Mouse (Mus musculus): ENCODE measurements around the gene Csf2. TPM values are rescaled to one million over a fixed set of nuclear protein-coding genes. Genes with fewer than 3 reads are reported as not detected.
A peak's percentile ranks its signal among the peaks of the same experiment; 100 is the strongest.

The Csf2 gene
- polyA plus RNA-seq, 1 experiment, result not detected

GRCm38 (mm10) chr11:54216091-54216490 lies 33.4 kb downstream of the Csf2 start:
- DNase-seq, result no peak
- Histone ChIP-seq H3K27ac (ENCODE audit: insufficient read depth, low read depth, low read length) (no peak overlapping the region), H3K27me3 (replicated peaks; ENCODE audit: control insufficient read depth, insufficient read depth, low read length) (no peaks in the 10 kb centered on the region), H3K4me1 (ENCODE audit: control insufficient read depth, insufficient read depth, low read length) (no peaks in the 10 kb centered on the region), H3K36me3 (ENCODE audit: control insufficient read depth, insufficient read depth, low read length) (no peaks in the 10 kb centered on the region), H3K4me3 (ENCODE audit: insufficient read depth, low read depth, low read length) (no peak overlapping the region)
- TF ChIP-seq CTCF (conservative IDR thresholded peaks at IDR 0.05; ENCODE audit: insufficient read depth, insufficient read length, low read depth, low read length), result no peak
- TF ChIP-seq POLR2A (IDR thresholded peaks at IDR 0.05; ENCODE audit: low read depth, low read length), result no peak
- WGBS, result 73% methylated on average over 6 of the region's 6 CpGs

- no peaks in the 10 kb centered on the region for H3K36me3 ChIP-seq (ENCODE audit: control insufficient read depth, insufficient read depth, low read length)
- H3K27me3 ChIP-seq (replicated peaks; ENCODE audit: control insufficient read depth, insufficient read depth, low read length), result no peaks in the 10 kb centered on the region
- H3K4me3 ChIP-seq (ENCODE audit: insufficient read depth, low read depth, low read length), result no peak overlapping the region
- 60% methylated on average over 9 of the region's 9 CpGs for WGBS
- H3K4me1 ChIP-seq (ENCODE audit: control insufficient read depth, insufficient read depth, low read length), result no peaks in the 10 kb centered on the region
- no peak for TF ChIP-seq POLR2A (IDR thresholded peaks at IDR 0.05; ENCODE audit: low read depth, low read length)
- TF ChIP-seq CTCF (conservative IDR thresholded peaks at IDR 0.05; ENCODE audit: insufficient read depth, insufficient read length, low read depth, low read length), result no peak
- H3K27ac ChIP-seq (ENCODE audit: insufficient read depth, low read depth, low read length), result no peak overlapping the region
- peak; percentile 74 for DNase-seq
These were observed 34.7 kb downstream of the Csf2 start for GRCm38 (mm10) chr11:54214499-54215443.

GRCm38 (mm10) chr11:54213631-54214030 lies 35.8 kb downstream of the Csf2 start:
- WGBS, result 82% methylated on average over 5 of the region's 5 CpGs
- Histone ChIP-seq H3K27me3 (replicated peaks; ENCODE audit: control insufficient read depth, insufficient read depth, low read length) (no peaks in the 10 kb centered on the region), H3K27ac (ENCODE audit: insufficient read depth, low read depth, low read length) (no peak overlapping the region), H3K4me1 (ENCODE audit: control insufficient read depth, insufficient read depth, low read length) (no peaks in the 10 kb centered on the region), H3K4me3 (ENCODE audit: insufficient read depth, low read depth, low read length) (no peak overlapping the region), H3K36me3 (ENCODE audit: control insufficient read depth, insufficient read depth, low read length) (no peaks in the 10 kb centered on the region)
- no peak for TF ChIP-seq POLR2A (IDR thresholded peaks at IDR 0.05; ENCODE audit: low read depth, low read length)
- TF ChIP-seq CTCF (conservative IDR thresholded peaks at IDR 0.05; ENCODE audit: insufficient read depth, insufficient read length, low read depth, low read length), result no peak
- no peak for DNase-seq

- Histone ChIP-seq H3K27ac (ENCODE audit: insufficient read depth, low read depth, low read length) (no peak overlapping the region), H3K4me1 (ENCODE audit: control insufficient read depth, insufficient read depth, low read length) (no peaks in the 10 kb centered on the region), H3K27me3 (replicated peaks; ENCODE audit: control insufficient read depth, insufficient read depth, low read length) (no peaks in the 10 kb centered on the region), H3K36me3 (ENCODE audit: control insufficient read depth, insufficient read depth, low read length) (no peaks in the 10 kb centered on the region), H3K4me3 (ENCODE audit: insufficient read depth, low read depth, low read length) (no peak overlapping the region)
- 67% methylated on average over 5 of the region's 5 CpGs for WGBS
- peak; percentile 11 for DNase-seq
- TF ChIP-seq CTCF (conservative IDR thresholded peaks at IDR 0.05; ENCODE audit: insufficient read depth, insufficient read length, low read depth, low read length) (no peak), POLR2A (IDR thresholded peaks at IDR 0.05; ENCODE audit: low read depth, low read length) (no peak)
These were observed 42.5 kb downstream of the Csf2 start for GRCm38 (mm10) chr11:54206993-54207392.

GRCm38 (mm10) chr11:54205366-54205765 lies 44.1 kb downstream of the Csf2 start:
- Histone ChIP-seq H3K27me3 (replicated peaks; ENCODE audit: control insufficient read depth, insufficient read depth, low read length) (no peaks in the 10 kb centered on the region), H3K4me3 (ENCODE audit: insufficient read depth, low read depth, low read length) (no peak overlapping the region), H3K27ac (ENCODE audit: insufficient read depth, low read depth, low read length) (no peak overlapping the region), H3K36me3 (ENCODE audit: control insufficient read depth, insufficient read depth, low read length) (no peaks in the 10 kb centered on the region), H3K4me1 (ENCODE audit: control insufficient read depth, insufficient read depth, low read length) (no peaks in the 10 kb centered on the region)
- DNase-seq, result no peak
- 86% methylated on average over 6 of the region's 6 CpGs for WGBS
- TF ChIP-seq CTCF (conservative IDR thresholded peaks at IDR 0.05; ENCODE audit: insufficient read depth, insufficient read length, low read depth, low read length), result no peak
- TF ChIP-seq POLR2A (IDR thresholded peaks at IDR 0.05; ENCODE audit: low read depth, low read length), result no peak

- WGBS, result 95% methylated on average over 2 of the region's 2 CpGs
- no peak for DNase-seq
These were observed 44.7 kb downstream of the Csf2 start for GRCm38 (mm10) chr11:54204781-54205180.

GRCm38 (mm10) chr11:54203162-54203561 lies 46.3 kb downstream of the Csf2 start:
- H3K27ac ChIP-seq (ENCODE audit: insufficient read depth, low read depth, low read length), result no peak overlapping the region
- no peaks in the 10 kb centered on the region; the same call in 1 of the 2 replicates for H3K27me3 ChIP-seq (replicated peaks; ENCODE audit: control insufficient read depth, insufficient read depth, low read length)
- H3K4me1 ChIP-seq (ENCODE audit: control insufficient read depth, insufficient read depth, low read length), result no peaks in the 10 kb centered on the region
- TF ChIP-seq POLR2A (IDR thresholded peaks at IDR 0.05; ENCODE audit: low read depth, low read length) (no peak), CTCF (conservative IDR thresholded peaks at IDR 0.05; ENCODE audit: insufficient read depth, insufficient read length, low read depth, low read length) (no peak)
- DNase-seq, result no peak
- H3K36me3 ChIP-seq (ENCODE audit: control insufficient read depth, insufficient read depth, low read length), result no peaks in the 10 kb centered on the region
- no peak overlapping the region for H3K4me3 ChIP-seq (ENCODE audit: insufficient read depth, low read depth, low read length)
- WGBS, result 73% methylated on average over 2 of the region's 2 CpGs

More at GRCm38 (mm10) chr11:54204781-54205180, 44.7 kb downstream of the Csf2 start:
- no peak overlapping the region for H3K4me3 ChIP-seq (ENCODE audit: insufficient read depth, low read depth, low read length)
- H3K4me1 ChIP-seq (ENCODE audit: control insufficient read depth, insufficient read depth, low read length), result no peaks in the 10 kb centered on the region
- H3K36me3 ChIP-seq (ENCODE audit: control insufficient read depth, insufficient read depth, low read length), result no peaks in the 10 kb centered on the region
- TF ChIP-seq CTCF (conservative IDR thresholded peaks at IDR 0.05; ENCODE audit: insufficient read depth, insufficient read length, low read depth, low read length) (no peak), POLR2A (IDR thresholded peaks at IDR 0.05; ENCODE audit: low read depth, low read length) (no peak)
- H3K27me3 ChIP-seq (replicated peaks; ENCODE audit: control insufficient read depth, insufficient read depth, low read length), result no peaks in the 10 kb centered on the region
- no peak overlapping the region for H3K27ac ChIP-seq (ENCODE audit: insufficient read depth, low read depth, low read length)
